In the genomic region with DNA sequence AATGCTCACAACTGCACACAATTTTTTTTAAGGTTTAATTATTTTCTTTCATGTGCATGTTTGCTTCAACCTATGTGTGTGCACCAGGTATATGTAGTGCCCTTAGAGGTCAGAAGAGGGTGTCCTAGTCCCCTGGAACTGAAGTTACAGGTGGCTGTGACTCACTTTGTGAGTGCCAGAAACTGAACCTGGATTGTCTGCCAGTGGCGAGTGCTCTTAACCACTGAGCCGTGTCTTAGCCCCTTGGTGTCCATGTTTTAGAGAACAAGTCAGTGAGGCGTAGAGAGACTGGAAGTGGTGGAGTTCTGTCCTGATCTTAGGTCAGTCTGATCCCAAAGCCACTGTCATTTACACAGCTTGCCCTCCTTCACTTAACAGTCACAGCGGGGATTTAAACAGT, we compare ENCODE assay signal across 20 mouse cellular contexts. TPM values are rescaled to one million over a fixed set of nuclear protein-coding genes. Genes with fewer than 3 reads are reported as not detected.
A peak's percentile ranks its signal among the peaks of the same experiment; 100 is the strongest.
DNase-seq lines count a peak whose midpoint lies in the region; ATAC-seq and TF ChIP-seq lines count a peak whose summit lies in the region.
"Had no signal": no experiment of that assay in that cellular context is flagged by ENCODE, and none has a peak within 500 bp of the region (broad histone marks: within the 10 kb centered on the region; RNA-seq: fewer than 3 reads in every experiment).

No protein-coding gene starts in this region.

- H3K27ac ChIP-seq in gastrocnemius, adult 2 months: peak overlapping the region; percentile 16; the same call in 1 of the 2 replicates
- peak overlapping the region; percentile 61 for H3K27ac ChIP-seq in kidney, embryonic 15.5 days
- no peak overlapping the region for H3K27ac ChIP-seq in midbrain, embryonic 13.5 days
- H3K27ac ChIP-seq: embryonic facial prominence, embryonic 15.5 days; heart, embryonic 15.5 days; limb, embryonic 12.5 days; liver, embryonic 13.5 days; lung, embryonic 15.5 days had no signal

- no peak for DNase-seq in gastrocnemius, adult 2 months
- DNase-seq in gastrocnemius, postnatal 36 days: no peak
- DNase-seq in kidney, postnatal 10 days: no peak
- peak; percentile 25 to 28 for DNase-seq in B cell, adult 2 months
- DNase-seq in kidney, postnatal 36 days: peak; percentile 49 to 52
- DNase-seq: adrenal gland, postnatal 14 days; cerebellum, adult 18-20 months; cerebellum, postnatal 25 days; forebrain, postnatal 0 days; heart, adult 11 months; liver, embryonic 13.5 days; retina, postnatal 1 day had no signal

- H3K9ac ChIP-seq in kidney, embryonic 15.5 days: no peak overlapping the region
- H3K9ac ChIP-seq in midbrain, embryonic 13.5 days (replicated peaks): no peak overlapping the region
- H3K9ac ChIP-seq: embryonic facial prominence, embryonic 15.5 days; forebrain, postnatal 0 days; heart, embryonic 15.5 days; limb, embryonic 12.5 days; liver, embryonic 13.5 days; lung, embryonic 15.5 days had no signal

- H3K9me3 ChIP-seq in kidney, embryonic 15.5 days (replicated peaks): 0 out of 2 replicates have a peak, but pooled peaks cover 5% of the 10 kb centered on the region
- H3K9me3 ChIP-seq in midbrain, embryonic 13.5 days: no peaks in the 10 kb centered on the region
- H3K9me3 ChIP-seq: embryonic facial prominence, embryonic 15.5 days; liver, embryonic 13.5 days; lung, embryonic 15.5 days had no signal

- intact Hi-C loops in gastrocnemius, adult 2 months (cut with DNase I): no loop called here
- intact Hi-C loops in gastrocnemius, postnatal 36 days (cut with DNase I): no loop called here

- no peaks in the 10 kb centered on the region for H3K27me3 ChIP-seq in kidney, embryonic 15.5 days
- no peaks in the 10 kb centered on the region for H3K27me3 ChIP-seq in midbrain, embryonic 13.5 days
- H3K27me3 ChIP-seq: embryonic facial prominence, embryonic 15.5 days; heart, embryonic 15.5 days; limb, embryonic 12.5 days; liver, embryonic 13.5 days; lung, embryonic 15.5 days had no signal

- no peak for TF ChIP-seq CTCF in gastrocnemius, adult 2 months (IDR thresholded peaks at IDR 0.05)

- no peaks in the 10 kb centered on the region for H3K36me3 ChIP-seq in kidney, embryonic 15.5 days
- no peaks in the 10 kb centered on the region for H3K36me3 ChIP-seq in midbrain, embryonic 13.5 days
- H3K36me3 ChIP-seq: embryonic facial prominence, embryonic 15.5 days; G1E; heart, embryonic 15.5 days; limb, embryonic 12.5 days; liver, embryonic 13.5 days; lung, embryonic 15.5 days had no signal

- ATAC-seq in kidney, embryonic 15.5 days (replicated peaks; ENCODE audit: low FRiP score): no peak
- ATAC-seq in midbrain, embryonic 13.5 days: no peak
- ATAC-seq: forebrain, postnatal 0 days had no signal

- H3K4me3 ChIP-seq in gastrocnemius, adult 2 months: no peak overlapping the region
- no peak overlapping the region for H3K4me3 ChIP-seq in kidney, embryonic 15.5 days (replicated peaks)
- no peak overlapping the region for H3K4me3 ChIP-seq in midbrain, embryonic 13.5 days (replicated peaks)
- H3K4me3 ChIP-seq: embryonic facial prominence, embryonic 15.5 days; heart, embryonic 15.5 days; limb, embryonic 12.5 days; liver, embryonic 13.5 days; lung, embryonic 15.5 days had no signal

- H3K4me2 ChIP-seq in kidney, embryonic 15.5 days: no peak overlapping the region
- no peak overlapping the region for H3K4me2 ChIP-seq in midbrain, embryonic 13.5 days (replicated peaks)
- H3K4me2 ChIP-seq: embryonic facial prominence, embryonic 15.5 days; heart, embryonic 15.5 days; limb, embryonic 12.5 days; liver, embryonic 13.5 days; lung, embryonic 15.5 days; midbrain, embryonic 11.5 days had no signal

- WGBS in kidney, embryonic 15.5 days: 62% methylated on average over 4 of the region's 4 CpGs
- WGBS in midbrain, embryonic 13.5 days: 63% methylated on average over 4 of the region's 4 CpGs

- H3K4me1 ChIP-seq in kidney, embryonic 15.5 days: peaks cover 34% of the 10 kb centered on the region
- peaks cover 28% of the 10 kb centered on the region for H3K4me1 ChIP-seq in midbrain, embryonic 13.5 days (replicated peaks)

RNA-seq across cellular contexts. Expression of gene Wasf2, which starts 2.4 kb away (rescaled TPM):
- total RNA-seq in gastrocnemius, adult 2 months (2021): 10 to 100 TPM; 34.9 to 35.6 TPM
- total RNA-seq in gastrocnemius, postnatal 36 days (2021): 10 to 100 TPM; 31.1 to 31.8 TPM
- polyA plus RNA-seq in kidney, embryonic 15.5 days (2015; fragmentation: Nextera tagmentation; extraction: Ambion mirVana): 107 and 109 TPM in 2 replicates
- polyA plus RNA-seq in midbrain, embryonic 13.5 days (2015; fragmentation: Nextera tagmentation; extraction: Ambion mirVana): 28.8 and 34.2 TPM in 2 replicates

Comparison
In these comparisons a context has a peak if more than half of its experiments do, and no peak if none do; other contexts are left out.
1. DNase-seq: peak in B cell, adult 2 months (2 of 2) and kidney, postnatal 36 days (2 of 2); none in gastrocnemius, adult 2 months (single experiment), gastrocnemius, postnatal 36 days (0 of 2) and kidney, postnatal 10 days (single experiment).